Mouse (Mus musculus) kidney, adult 2 months (tissue): ENCODE results near the gene Ran.

ENCODE experiments used
- CTCF ChIP-seq: fragments of 200-500 bp; conservative IDR thresholded peaks from 2 replicates; pipeline ENCODE4 v1.5.1; 2011; ENCODE audit warnings: low read depth, mild to moderate bottlenecking, control low read depth, low read length, moderate library complexity, mixed read lengths; ENCODE audit not compliant: insufficient read depth, insufficient read length
- POLR2A ChIP-seq: fragments of 200-500 bp; IDR thresholded peaks from one replicate; pipeline ENCODE4 v1.6.1; 2011; ENCODE audit warnings: low read depth, low read length, control low read depth

- TF ChIP-seq CTCF (peak; percentile 71), POLR2A (no peak)
Observed at GRCm38 (mm10) chr5:129063037-129063791, 43.3 kb downstream of the Ran start.
